Mouse (Mus musculus) ovary, postnatal 14 days (tissue): ENCODE data around the gene Cox19.

ENCODE experiments used
- DNase-seq: peaks from one replicate; pipeline ENCODE4 v3.0.0; 2022; ENCODE audit warnings: low spot score

Cox19 gene

DNA sequence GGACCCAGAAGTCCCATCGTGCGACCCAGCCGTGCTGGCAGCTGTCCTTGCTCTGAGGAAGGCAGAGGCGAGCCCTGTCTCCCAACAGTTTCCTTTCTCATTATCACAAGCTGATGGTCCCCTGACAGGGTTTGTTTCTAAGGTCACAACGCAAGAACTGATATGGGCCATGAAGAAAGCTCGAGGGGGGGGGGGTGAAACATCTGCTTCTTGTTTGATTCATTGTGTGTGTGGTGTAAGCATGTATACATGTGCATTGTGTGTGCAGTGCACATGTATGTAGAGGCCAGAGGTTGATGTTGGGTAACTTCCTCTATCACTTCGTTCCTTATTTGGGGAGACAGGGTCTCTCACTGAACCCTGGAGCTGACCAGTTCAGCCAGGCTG, 23.6 kb downstream of the Cox19 start:
- DNase-seq, result no peak

GRCm38 (mm10) chr5:139326986-139327633, 24.1 kb downstream of the Cox19 start:
- no peak for DNase-seq

GRCm38 (mm10) chr5:139326111-139326696, 25.0 kb downstream of the Cox19 start:
- no peak for DNase-seq

GRCm38 (mm10) chr5:139325395-139325966, 25.7 kb downstream of the Cox19 start, which contains the start of gene Adap1:
Adap1 (minus strand) TSS chr5:139325622.
- no peak for DNase-seq

- no peak for DNase-seq
Measured at GRCm38 (mm10) chr5:139324691-139325394, 26.4 kb downstream of the Cox19 start.

GRCm38 (mm10) chr5:139324045-139324491, 27.1 kb downstream of the Cox19 start:
- no peak for DNase-seq

- no peak for DNase-seq
Measured at GRCm38 (mm10) chr5:139323260-139323924, 27.8 kb downstream of the Cox19 start.

DNA sequence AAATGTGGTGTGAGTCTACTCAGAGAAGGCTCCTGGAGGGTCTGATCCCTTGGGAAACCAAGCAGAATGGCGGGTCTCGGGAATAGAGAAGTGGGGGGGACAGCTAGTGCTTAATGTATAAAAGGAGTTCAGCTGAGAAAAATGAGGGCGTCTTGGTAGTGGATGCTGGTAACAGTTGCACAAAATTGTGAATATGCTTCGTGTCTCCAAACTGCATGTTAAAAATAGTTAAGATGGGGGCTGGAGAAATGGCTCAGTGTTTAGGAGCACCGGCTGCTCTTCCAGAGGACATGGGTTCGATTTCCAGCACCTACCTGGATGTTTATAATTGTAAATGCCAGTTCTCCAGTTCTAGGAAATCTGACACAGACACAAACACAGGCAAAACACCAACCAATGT, 29.9 kb downstream of the Cox19 start:
- no peak for DNase-seq

- no peak for DNase-seq
Measured at GRCm38 (mm10) chr5:139320424-139320823, 30.8 kb downstream of the Cox19 start.

- DNase-seq, result no peak
Measured at GRCm38 (mm10) chr5:139317751-139318504, 33.3 kb downstream of the Cox19 start.

DNA sequence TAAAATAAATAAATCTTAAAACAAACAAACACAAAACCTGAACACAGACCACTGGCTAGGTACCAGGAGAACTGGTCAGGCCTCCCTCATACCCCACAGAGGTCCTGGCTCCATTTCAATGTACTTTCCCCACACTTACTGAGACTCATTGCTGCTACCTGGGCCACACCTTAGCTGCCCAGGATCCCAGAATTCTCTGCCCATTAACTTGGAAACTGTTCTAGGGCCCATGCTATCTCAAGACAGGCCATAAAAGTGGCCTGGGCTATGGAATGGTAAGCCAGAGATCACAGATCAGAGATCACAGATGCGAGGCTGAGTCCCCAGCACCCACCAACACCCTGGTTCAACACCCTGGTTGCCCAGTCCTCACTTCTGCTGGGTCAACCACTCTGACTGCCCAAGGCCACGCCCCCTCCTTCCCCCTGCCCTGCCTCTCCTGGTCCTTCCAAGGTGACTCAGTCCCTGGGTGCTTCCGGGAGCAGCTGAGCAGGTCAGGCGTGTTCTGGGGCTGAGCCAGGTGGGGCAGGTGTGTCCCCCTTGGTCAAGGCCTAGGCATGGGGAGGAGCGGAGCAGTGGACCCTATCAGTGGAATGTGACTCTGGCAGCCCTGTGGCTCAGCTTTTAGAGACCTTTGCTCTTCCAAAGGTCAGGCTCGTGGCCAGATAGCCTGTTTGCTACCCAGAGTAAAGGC, 34.1 kb downstream of the Cox19 start:
- DNase-seq, result no peak

DNA sequence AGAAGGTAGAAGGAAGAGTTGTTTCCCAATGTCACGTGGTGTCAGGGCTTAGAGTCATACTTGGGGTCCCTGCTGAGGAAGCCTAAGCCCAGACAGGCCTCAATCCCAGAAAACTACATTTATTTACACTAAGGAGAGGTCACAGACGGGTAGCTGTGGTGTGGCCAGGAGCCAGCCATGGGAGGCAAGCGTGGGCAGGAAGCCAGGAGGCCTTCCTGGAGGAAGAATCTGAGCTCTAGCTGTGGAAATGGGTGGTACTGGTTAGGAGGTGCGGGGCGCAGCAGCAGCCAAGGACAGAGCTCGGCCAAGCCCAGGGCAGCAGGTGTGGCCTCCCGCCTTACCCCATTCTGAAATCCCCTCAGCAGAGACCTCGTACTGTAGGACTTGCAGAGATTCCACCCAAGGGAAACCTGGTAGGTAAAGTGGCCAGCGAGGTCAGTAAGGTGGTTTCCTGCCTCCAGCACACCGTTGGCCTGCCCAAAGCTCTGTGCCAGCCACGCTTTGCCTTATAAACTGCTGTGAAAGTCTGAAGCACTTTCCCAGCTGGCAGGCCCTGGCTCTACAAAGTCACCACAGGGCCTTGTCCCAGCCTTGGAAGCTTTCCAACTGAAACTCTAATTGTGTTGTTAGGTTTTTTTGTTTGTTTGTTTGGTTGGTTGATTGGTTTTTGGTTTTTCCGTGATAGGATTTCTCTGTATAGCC, 36.1 kb downstream of the Cox19 start:
- no peak for DNase-seq

GRCm38 (mm10) chr5:139313536-139313935, 37.7 kb downstream of the Cox19 start:
- DNase-seq, result no peak

GRCm38 (mm10) chr5:139311822-139312221, 39.4 kb downstream of the Cox19 start:
- no peak for DNase-seq

- DNase-seq, result no peak
Measured at GRCm38 (mm10) chr5:139310477-139310876, 40.7 kb downstream of the Cox19 start.

- no peak for DNase-seq
Measured at GRCm38 (mm10) chr5:139309946-139310345, 41.3 kb downstream of the Cox19 start.

DNA sequence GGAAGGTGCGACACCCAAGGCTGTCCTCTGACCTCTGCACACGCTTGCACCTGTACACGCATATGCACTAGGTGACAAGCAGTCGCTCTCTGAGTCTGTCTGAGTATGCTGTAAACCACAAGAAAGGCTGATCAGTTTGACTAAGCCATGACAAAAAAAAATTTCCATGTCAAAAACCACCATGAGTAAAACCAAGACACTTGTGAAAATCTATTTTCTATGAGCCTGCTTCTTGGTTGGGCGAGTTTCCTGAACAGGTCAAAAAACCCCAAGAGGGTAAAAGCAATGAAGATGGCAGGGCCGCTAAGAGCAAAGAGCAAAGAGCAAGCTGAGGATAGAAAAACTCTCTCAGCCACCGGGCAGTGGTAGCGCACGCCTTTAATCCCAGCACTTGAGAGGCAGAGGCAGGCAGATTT, 47.6 kb downstream of the Cox19 start:
- DNase-seq, result no peak

- no peak for DNase-seq
Measured at GRCm38 (mm10) chr5:139302101-139302500, 49.1 kb downstream of the Cox19 start.

- no peak for DNase-seq
Measured at GRCm38 (mm10) chr5:139297745-139298144, 53.5 kb downstream of the Cox19 start.

- no peak for DNase-seq
Measured at GRCm38 (mm10) chr5:139297092-139297491, 54.1 kb downstream of the Cox19 start.
